Mouse (Mus musculus) spleen, adult 12 weeks (tissue): ENCODE measurements around the gene Dnah9.

Source experiments
- DNase-seq: peaks from one replicate; pipeline ENCODE4 v3.0.0; 2022; ENCODE audit warnings: low spot score

Dnah9 gene

GRCm38 (mm10) chr11:65918480-65919236 is 249.7 kb downstream of the Dnah9 start:
- no peak for DNase-seq

GRCm38 (mm10) chr11:65909195-65909594 is 259.2 kb downstream of the Dnah9 start:
- no peak for DNase-seq

DNA sequence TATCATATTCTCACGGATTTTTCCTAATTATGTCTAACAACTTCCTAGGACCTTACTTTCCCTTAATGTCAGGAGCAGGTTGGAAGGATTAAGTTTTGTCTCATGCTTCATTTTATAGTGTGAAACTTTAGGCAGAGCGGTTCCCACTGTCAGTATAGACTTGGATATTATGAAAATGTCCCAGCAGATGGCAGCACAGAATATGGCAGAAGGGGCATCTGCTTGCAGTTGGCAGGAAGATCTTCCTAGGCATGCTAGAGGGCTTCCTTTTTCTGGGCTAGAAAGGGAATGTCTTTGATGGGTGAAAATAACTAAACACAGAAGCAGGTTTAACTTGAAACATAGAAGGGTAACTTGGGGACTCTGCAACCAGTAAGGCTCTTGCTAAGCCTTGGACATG is 262.9 kb downstream of the Dnah9 start:
- no peak for DNase-seq

GRCm38 (mm10) chr11:65903944-65904343 is 264.4 kb downstream of the Dnah9 start:
- DNase-seq = no peak

DNA sequence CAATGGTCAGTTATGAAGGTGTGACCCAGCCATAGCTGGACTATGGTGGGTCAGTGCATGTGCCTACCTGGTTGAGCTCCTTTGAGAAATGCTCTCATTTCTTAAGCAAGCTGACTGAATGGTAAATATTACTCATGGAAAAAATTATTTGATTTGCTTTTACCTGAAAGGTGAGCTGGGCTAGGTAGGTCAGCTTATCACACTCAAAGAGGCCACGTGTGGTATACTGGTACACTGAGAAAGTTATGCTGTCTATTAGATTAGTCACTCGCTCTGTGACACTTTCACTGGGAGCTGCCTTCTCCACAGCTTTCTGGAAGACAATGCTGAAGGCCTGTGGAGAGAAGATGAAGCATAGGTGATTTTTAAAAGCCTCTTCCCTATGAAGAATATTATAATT is 286.9 kb downstream of the Dnah9 start:
- DNase-seq = no peak

- no peak for DNase-seq
Observed at GRCm38 (mm10) chr11:65877146-65877775, 291.1 kb downstream of the Dnah9 start.

DNA sequence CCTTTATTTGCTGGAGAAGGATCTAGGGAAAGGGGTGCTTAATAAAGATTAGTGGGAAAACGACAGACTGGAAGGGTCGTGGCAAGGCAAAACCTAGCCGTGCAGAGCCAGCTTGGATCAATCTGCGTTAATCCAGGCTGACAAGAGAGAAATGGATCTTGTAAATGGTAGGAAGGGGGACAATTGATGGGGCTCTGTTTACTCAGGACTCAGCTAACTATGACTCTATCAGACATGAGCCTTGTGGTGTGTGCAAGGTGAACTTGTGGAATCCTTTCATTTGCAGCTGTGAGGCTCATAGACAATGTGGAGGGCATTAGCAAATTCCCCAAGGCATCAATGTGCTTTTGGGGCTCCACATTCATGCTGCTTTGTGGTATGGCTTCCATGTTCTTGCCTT is 306.9 kb downstream of the Dnah9 start:
- DNase-seq = no peak

- no peak for DNase-seq
Observed at GRCm38 (mm10) chr11:65852066-65852465, 316.3 kb downstream of the Dnah9 start.

- DNase-seq = no peak
Observed at GRCm38 (mm10) chr11:65846446-65846845, 321.9 kb downstream of the Dnah9 start.

- no peak for DNase-seq
Observed at GRCm38 (mm10) chr11:65838999-65839398, 329.4 kb downstream of the Dnah9 start.

DNA sequence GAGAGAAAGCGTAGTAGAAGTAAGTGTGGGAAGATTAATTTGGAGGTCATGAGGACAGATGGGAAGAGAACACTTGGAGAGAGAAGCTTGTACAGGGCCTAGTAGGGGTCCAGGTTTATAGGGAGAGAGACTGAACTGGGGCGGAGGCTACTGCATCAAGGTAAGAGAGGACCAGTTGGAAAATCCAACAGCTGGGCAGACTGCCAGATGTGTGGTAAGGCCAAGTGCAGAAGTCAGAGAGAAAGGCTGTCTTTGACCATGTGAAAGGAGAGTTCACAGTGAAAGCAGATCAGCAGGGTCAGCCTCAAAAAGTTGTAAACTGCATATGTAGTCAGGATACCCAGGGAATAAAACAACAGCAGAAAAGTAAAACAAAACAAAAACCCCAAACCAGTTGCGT is 343.8 kb downstream of the Dnah9 start:
- DNase-seq = no peak

DNA sequence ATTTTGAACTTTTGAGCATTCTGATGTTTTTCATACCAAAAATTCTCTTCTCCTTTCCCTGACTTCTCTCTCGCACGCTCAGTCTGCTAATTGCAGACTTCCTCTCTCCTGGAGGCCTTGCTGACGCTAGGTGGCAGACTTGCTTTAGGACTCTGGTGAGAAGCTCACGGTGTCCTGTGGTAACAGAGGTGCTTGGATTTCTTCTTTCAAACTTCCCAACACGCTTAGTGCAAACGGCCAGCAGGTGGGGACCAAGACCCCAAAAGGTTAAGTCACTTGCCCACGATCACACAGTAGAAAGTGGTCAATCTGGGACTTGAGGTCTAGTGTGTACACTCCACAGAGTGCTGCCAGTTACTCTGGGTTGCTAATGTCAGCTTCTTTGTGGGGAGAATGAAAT is 347.5 kb downstream of the Dnah9 start:
- peak; percentile 10 for DNase-seq

GRCm38 (mm10) chr11:65820280-65820679 is 348.1 kb downstream of the Dnah9 start:
- DNase-seq = no peak

- no peak for DNase-seq
Observed at GRCm38 (mm10) chr11:65818193-65818592, 350.2 kb downstream of the Dnah9 start.

- DNase-seq = no peak
Observed at GRCm38 (mm10) chr11:65816237-65816636, 352.1 kb downstream of the Dnah9 start.

GRCm38 (mm10) chr11:65814381-65814780 is 354.0 kb downstream of the Dnah9 start:
- DNase-seq = no peak

- no peak for DNase-seq
Observed at GRCm38 (mm10) chr11:65812088-65812487, 356.3 kb downstream of the Dnah9 start.

- DNase-seq = no peak
Observed at GRCm38 (mm10) chr11:65807601-65808000, 360.8 kb downstream of the Dnah9 start.

- peak; percentile 78 for DNase-seq
Observed at GRCm38 (mm10) chr11:65806909-65807504, 361.3 kb downstream of the Dnah9 start, which contains the start of gene Zkscan6. Zkscan6 (plus strand) TSS chr11:65807175.

DNA sequence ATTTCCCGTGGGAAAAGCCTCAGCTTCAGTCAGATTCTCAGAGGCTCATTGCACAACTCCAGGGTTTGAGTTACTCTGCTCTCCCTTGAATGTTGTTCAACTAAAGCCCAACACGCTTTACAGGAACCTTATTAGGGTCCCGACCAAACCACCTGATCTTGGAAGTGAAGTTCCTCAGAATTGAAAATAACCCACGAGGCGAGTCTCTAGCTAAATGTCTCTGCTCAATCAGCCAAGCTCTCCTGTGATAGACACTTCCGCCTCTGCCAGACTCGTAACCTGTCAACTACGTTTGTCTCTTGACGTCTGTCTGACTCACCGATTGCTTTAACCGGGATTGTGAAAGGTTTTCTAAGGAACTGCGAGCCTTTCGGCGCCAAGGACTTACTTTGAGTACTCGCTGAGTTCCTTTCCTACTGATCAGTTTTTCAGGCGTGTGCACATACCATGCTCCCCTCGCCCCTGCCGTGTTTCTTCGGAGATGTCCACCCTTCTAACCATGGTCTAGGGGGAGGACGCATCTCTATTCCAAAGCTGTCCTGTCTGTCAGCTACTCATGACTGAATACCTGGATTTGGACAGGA is 361.9 kb downstream of the Dnah9 start:
- no peak for DNase-seq

- no peak for DNase-seq
Observed at GRCm38 (mm10) chr11:65801899-65802298, 366.5 kb downstream of the Dnah9 start.

DNA sequence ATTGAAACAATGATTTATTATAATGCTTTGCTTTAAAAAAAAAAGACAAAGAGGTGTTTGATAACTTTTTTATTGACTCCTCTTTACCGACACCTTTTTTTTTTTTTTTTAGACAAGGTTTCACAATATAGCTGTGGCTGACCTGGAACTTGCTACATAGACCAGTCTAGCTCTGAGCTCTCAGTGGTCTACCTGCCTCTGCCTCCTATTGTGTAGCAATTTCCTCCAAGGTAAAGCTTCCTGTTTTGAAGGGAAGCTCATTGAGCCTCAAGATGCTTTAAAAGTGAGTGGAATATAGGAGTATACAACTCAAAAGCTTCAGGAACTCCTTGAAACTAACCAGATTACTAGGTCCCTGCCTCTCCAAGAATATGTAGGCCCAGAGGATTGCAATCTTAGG is 372.5 kb downstream of the Dnah9 start:
- DNase-seq = no peak
